Mouse (Mus musculus): ENCODE measurements around the gene Kcnj6.
A peak's percentile ranks its signal among the peaks of the same experiment; 100 is the strongest.

Kcnj6 gene

GRCm38 (mm10) chr16:94931343-94932301 lies 65.9 kb downstream of the Kcnj6 start:
- peak; percentile 92 for DNase-seq

- no peak for DNase-seq
These were observed 72.1 kb downstream of the Kcnj6 start for GRCm38 (mm10) chr16:94925364-94925763.

GRCm38 (mm10) chr16:94919177-94919576 lies 78.3 kb downstream of the Kcnj6 start:
- no peak for DNase-seq

DNA sequence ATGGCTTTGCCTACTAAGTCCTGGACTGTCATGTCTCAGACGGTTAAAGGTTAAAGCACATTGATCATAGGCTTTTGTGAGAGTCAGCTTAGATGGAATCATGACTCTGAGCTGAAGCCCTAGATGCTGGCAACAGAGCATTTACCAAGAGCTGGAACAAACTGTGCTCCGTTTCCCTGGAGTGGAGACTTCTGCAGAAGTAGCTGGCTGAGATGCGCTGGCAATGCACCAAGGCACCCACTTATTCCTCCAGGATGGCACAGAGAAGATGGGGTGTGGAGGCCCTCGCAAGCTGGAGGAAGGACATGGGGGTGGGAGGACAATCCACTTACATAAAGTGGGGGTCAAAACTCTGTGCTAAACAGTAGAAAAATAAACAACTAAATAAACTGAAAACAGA lies 91.5 kb downstream of the Kcnj6 start:
- DNase-seq, result no peak

GRCm38 (mm10) chr16:94898832-94899231 lies 98.7 kb downstream of the Kcnj6 start:
- DNase-seq, result no peak

GRCm38 (mm10) chr16:94892162-94892650 lies 105.3 kb downstream of the Kcnj6 start:
- DNase-seq, result no peak

- no peak for DNase-seq
These were observed 106.9 kb downstream of the Kcnj6 start for GRCm38 (mm10) chr16:94890581-94890980.

- DNase-seq, result peak; percentile 73
These were observed 107.4 kb downstream of the Kcnj6 start for GRCm38 (mm10) chr16:94890056-94890455.

DNA sequence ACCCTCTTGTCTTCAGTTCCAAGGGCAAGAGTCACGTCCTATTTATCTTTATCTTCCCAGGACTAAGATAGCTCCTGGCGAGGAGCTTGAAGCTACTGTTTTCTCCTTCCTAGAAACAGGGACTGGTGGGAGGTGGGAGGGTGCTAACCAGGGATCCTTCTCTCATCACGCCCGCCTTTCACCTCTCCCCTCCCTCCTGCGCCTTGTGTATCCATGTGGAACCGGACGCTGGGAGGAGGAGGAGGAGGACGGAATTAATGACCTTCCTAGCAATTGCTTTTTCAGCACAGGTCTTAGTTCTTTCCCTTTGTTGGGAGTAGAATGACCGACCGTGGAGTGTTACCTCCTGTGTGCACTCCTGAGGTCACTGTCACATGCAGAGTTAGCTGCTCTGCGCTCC lies 108.9 kb downstream of the Kcnj6 start:
- DNase-seq, result no peak

GRCm38 (mm10) chr16:94886398-94886797 lies 111.1 kb downstream of the Kcnj6 start:
- peak; percentile 46 for DNase-seq

DNA sequence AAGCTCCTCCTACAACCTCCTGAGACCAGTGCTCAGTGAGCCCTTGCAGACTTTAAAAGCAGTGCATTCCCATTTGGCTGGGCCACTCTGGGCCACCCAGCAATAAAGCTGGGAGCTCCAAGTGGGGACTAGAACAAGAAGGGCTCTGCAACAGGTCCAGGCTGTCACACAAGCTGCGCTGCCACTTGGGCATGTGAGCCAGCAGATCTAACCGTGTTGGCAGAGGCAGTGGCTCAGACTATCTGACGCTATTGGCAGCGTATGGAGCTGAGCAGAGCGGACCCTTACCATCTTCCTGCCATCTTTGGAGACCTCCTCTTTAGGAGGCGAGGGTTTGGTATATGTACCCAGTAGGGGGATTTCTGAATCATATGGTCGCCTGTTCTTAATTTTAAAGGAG lies 112.4 kb downstream of the Kcnj6 start:
- DNase-seq, result peak; percentile 81

GRCm38 (mm10) chr16:94883909-94884308 lies 113.6 kb downstream of the Kcnj6 start:
- DNase-seq, result peak; percentile 79

DNA sequence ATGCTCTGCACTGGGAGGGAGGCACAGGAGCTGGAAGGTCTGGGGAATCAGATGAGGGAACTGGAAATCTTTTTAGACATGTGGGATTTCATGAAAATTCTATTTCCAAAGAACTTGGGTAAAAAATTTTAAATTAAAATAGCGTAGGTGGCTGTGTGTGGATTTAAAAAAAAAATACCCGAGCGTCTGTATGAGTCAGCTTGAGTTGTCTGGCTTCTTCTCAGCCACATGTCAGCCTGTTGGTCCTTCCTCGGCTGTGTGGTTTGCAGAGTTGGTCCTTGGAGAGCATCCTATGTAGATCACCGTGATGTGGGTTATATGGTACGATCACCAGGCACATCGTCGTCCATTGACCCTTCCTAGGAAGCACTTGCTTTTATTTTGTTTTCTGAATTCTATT lies 114.3 kb downstream of the Kcnj6 start:
- DNase-seq, result no peak

- DNase-seq, result no peak
These were observed 115.4 kb downstream of the Kcnj6 start for GRCm38 (mm10) chr16:94882111-94882510.

- no peak for DNase-seq
These were observed 124.8 kb downstream of the Kcnj6 start for GRCm38 (mm10) chr16:94872614-94873272.

GRCm38 (mm10) chr16:94868354-94868753 lies 129.1 kb downstream of the Kcnj6 start:
- DNase-seq, result no peak

GRCm38 (mm10) chr16:94866300-94866956 lies 131.1 kb downstream of the Kcnj6 start:
- no peak for DNase-seq

DNA sequence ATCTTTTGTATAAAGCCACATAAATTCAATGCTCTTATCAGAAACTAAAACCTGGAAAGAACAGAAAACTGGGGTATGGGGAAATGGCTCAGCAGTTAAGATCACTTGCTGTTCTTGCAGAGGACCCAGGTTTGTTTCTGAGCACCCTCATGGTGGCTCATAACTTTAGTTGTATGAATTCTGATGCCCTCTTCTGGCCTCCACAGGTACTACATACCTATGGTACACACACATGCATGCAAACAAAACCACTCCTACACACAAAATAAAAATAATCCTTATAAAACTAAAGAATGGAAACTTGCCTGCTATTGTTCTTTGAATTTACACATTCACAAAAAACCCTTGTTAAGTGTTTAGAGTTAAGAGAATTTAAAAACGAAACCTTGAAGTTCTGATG lies 131.7 kb downstream of the Kcnj6 start:
- DNase-seq, result no peak

GRCm38 (mm10) chr16:94865101-94865500 lies 132.4 kb downstream of the Kcnj6 start:
- peak; percentile 62 for DNase-seq

DNA sequence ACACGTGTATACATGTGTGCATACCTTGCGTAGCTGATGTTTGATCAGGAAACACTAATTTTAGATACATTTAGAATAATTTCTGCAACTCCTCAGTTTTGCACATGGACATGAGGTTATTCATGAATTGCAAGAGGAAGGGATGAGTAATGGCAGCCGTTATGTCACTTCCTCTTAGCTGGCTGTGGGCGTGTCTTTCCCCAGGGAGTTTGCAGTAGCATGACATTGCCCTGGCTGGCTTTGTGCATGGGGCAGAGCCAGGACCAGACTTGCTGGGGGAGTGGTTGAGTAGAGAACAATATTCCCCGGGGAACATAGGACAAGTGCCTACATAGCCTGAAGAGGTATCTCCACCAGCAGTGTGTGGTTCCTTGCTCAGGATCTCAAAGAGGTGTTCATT lies 134.0 kb downstream of the Kcnj6 start:
- DNase-seq, result no peak

GRCm38 (mm10) chr16:94855990-94856389 lies 141.5 kb downstream of the Kcnj6 start:
- no peak for DNase-seq

DNA sequence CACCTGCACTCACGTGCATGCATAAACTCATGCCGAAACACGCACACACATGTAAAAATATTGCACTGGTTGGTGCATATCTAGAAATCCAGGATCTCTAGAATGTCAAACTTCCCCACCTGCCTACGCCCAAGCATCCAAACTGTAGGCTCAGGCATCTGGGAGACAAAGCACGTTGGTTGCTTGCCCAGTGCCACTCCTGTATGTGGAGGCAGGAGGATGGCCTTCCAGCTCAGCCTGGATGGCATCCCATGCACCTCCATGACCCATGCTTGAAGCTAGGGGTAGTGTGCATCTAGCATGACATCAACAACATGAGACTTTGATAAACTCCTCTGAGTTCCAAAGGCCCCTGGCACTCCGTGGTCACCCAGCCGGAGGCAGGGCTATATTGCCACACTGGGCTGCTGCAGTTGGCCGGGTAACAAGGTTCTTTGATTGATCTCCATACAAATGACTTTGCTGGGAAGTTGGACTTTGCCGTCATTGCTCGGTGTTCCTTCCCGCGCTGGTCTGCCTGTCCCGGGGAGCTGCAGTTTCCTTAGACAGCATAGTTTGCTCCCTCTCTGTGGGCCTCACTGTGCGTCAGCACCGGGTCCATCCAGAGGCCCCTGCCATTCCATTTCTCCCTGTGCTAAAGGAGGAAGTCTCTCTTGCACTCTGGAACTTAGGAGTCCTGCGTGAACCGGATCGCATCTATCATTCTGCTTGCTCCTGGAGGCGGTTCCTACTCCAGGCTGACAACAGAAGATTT lies 144.9 kb downstream of the Kcnj6 start:
- no peak for DNase-seq

GRCm38 (mm10) chr16:94850393-94850792 lies 147.1 kb downstream of the Kcnj6 start:
- no peak for DNase-seq
